Comparison of ENCODE assay signal across 16 mouse cellular contexts in the genomic region with DNA sequence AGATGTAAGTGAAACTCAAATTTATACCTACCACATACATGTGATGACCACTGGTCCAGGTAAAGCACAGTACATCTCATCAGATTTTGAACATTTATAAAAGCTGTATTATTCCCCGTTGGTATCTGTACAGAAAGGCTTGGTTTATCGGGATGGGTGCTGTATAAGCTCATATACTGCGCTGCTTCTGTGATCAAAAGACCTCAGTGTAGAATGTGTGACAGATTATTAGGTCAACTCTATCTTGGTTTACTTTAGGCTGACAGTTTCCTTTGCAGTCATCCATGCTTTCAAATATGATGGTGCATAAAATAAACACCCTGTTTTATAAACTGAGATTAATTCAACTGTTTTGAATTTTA.
"Had no signal": no experiment of that assay in that cellular context is flagged by ENCODE, and none has a peak within 500 bp of the region (broad histone marks: within the 10 kb centered on the region; RNA-seq: fewer than 3 reads in every experiment).

No protein-coding gene starts in this region.

- H3K4me1 ChIP-seq: limb, embryonic 15.5 days; liver, embryonic 12.5 days had no signal

- H3K27ac ChIP-seq: kidney, postnatal 0 days; limb, embryonic 15.5 days; liver, embryonic 12.5 days; macrophage had no signal

- H3K36me3 ChIP-seq: limb, embryonic 15.5 days; liver, embryonic 12.5 days had no signal

- H3K9me3 ChIP-seq: limb, embryonic 15.5 days; liver, embryonic 12.5 days; megakaryocyte, embryonic 14.5 days had no signal

- H3K4me2 ChIP-seq: limb, embryonic 15.5 days; liver, embryonic 12.5 days; lung, embryonic 14.5 days had no signal

- H3K27me3 ChIP-seq: limb, embryonic 15.5 days; liver, embryonic 12.5 days; megakaryocyte, embryonic 14.5 days had no signal

- H3K9ac ChIP-seq: limb, embryonic 15.5 days; liver, embryonic 12.5 days; lung, embryonic 14.5 days had no signal

- H3K4me3 ChIP-seq: limb, embryonic 15.5 days; liver, embryonic 12.5 days; megakaryocyte, embryonic 14.5 days; myocyte had no signal

- ATAC-seq: liver, embryonic 12.5 days had no signal

- DNase-seq: kidney, adult 11 months; kidney, adult 9 months; kidney, postnatal 36 days; layer of hippocampus, adult 9-11 months; layer of hippocampus, postnatal 36 days; lung, embryonic 14.5 days; lung, postnatal 14 days; right cerebral cortex, adult 18-20 months; right cerebral cortex, postnatal 25 days; thymus, postnatal 36 days had no signal
